Mouse (Mus musculus): ENCODE measurements around the gene Cdca7.

Cdca7 gene

GRCm38 (mm10) chr2:72474531-72475287 is 1.2 kb upstream of the Cdca7 start:
- Histone ChIP-seq H3K27me3 (ENCODE audit: control insufficient read depth, insufficient read depth, low read length, poor library complexity, severe bottlenecking) (no peaks in the 10 kb centered on the region; the same call in none of the 2 replicates), H3K36me3 (ENCODE audit: control insufficient read depth, insufficient read depth, low read length, poor library complexity, severe bottlenecking) (no peaks in the 10 kb centered on the region)
- DNase-seq (ENCODE audit: low read depth, low spot score): peak; percentile 2

GRCm38 (mm10) chr2:72475423-72475796 is 549 bp upstream of the Cdca7 start:
- DNase-seq (ENCODE audit: low read depth, low spot score): no peak
- H3K27me3 ChIP-seq (ENCODE audit: control insufficient read depth, insufficient read depth, low read length, poor library complexity, severe bottlenecking): no peaks in the 10 kb centered on the region; the same call in none of the 2 replicates
- H3K36me3 ChIP-seq (ENCODE audit: control insufficient read depth, insufficient read depth, low read length, poor library complexity, severe bottlenecking): no peaks in the 10 kb centered on the region

- peak; percentile 33 for DNase-seq (ENCODE audit: low read depth, low spot score)
- Histone ChIP-seq H3K36me3 (ENCODE audit: control insufficient read depth, insufficient read depth, low read length, poor library complexity, severe bottlenecking) (no peaks in the 10 kb centered on the region), H3K27me3 (ENCODE audit: control insufficient read depth, insufficient read depth, low read length, poor library complexity, severe bottlenecking) (no peaks in the 10 kb centered on the region; the same call in none of the 2 replicates)
These were observed 690 bp downstream of the Cdca7 start for GRCm38 (mm10) chr2:72476486-72477211.

GRCm38 (mm10) chr2:72477221-72477620 is 1.3 kb downstream of the Cdca7 start:
- DNase-seq (ENCODE audit: low read depth, low spot score): no peak
- Histone ChIP-seq H3K36me3 (ENCODE audit: control insufficient read depth, insufficient read depth, low read length, poor library complexity, severe bottlenecking) (no peaks in the 10 kb centered on the region), H3K27me3 (ENCODE audit: control insufficient read depth, insufficient read depth, low read length, poor library complexity, severe bottlenecking) (no peaks in the 10 kb centered on the region; the same call in none of the 2 replicates)

- DNase-seq (ENCODE audit: low read depth, low spot score): no peak
- Histone ChIP-seq H3K27me3 (ENCODE audit: control insufficient read depth, insufficient read depth, low read length, poor library complexity, severe bottlenecking) (no peaks in the 10 kb centered on the region; the same call in none of the 2 replicates), H3K36me3 (ENCODE audit: control insufficient read depth, insufficient read depth, low read length, poor library complexity, severe bottlenecking) (0 out of 2 replicates have a peak, but pooled peaks cover 4% of the 10 kb centered on the region)
These were observed 2.2 kb downstream of the Cdca7 start for GRCm38 (mm10) chr2:72478176-72478575.

GRCm38 (mm10) chr2:72478921-72479320 is 3.0 kb downstream of the Cdca7 start:
- no peak for DNase-seq (ENCODE audit: low read depth, low spot score)

GRCm38 (mm10) chr2:72479818-72480217 is 3.9 kb downstream of the Cdca7 start:
- DNase-seq (ENCODE audit: low read depth, low spot score): no peak
- Histone ChIP-seq H3K36me3 (ENCODE audit: control insufficient read depth, insufficient read depth, low read length, poor library complexity, severe bottlenecking) (peaks cover 9% of the 10 kb centered on the region; the same call in 1 of the 2 replicates), H3K27me3 (ENCODE audit: control insufficient read depth, insufficient read depth, low read length, poor library complexity, severe bottlenecking) (no peaks in the 10 kb centered on the region; the same call in 1 of the 2 replicates)

More at GRCm38 (mm10) chr2:72478921-72479320, 3.0 kb downstream of the Cdca7 start:
- Histone ChIP-seq H3K36me3 (ENCODE audit: control insufficient read depth, insufficient read depth, low read length, poor library complexity, severe bottlenecking) (peaks cover 9% of the 10 kb centered on the region; the same call in 1 of the 2 replicates), H3K27me3 (ENCODE audit: control insufficient read depth, insufficient read depth, low read length, poor library complexity, severe bottlenecking) (no peaks in the 10 kb centered on the region; the same call in 1 of the 2 replicates)

- Histone ChIP-seq H3K36me3 (ENCODE audit: control insufficient read depth, insufficient read depth, low read length, poor library complexity, severe bottlenecking) (no peaks in the 10 kb centered on the region), H3K27me3 (ENCODE audit: control insufficient read depth, insufficient read depth, low read length, poor library complexity, severe bottlenecking) (no peaks in the 10 kb centered on the region)
- no peak for DNase-seq (ENCODE audit: low read depth, low spot score)
These were observed 15.7 kb downstream of the Cdca7 start for GRCm38 (mm10) chr2:72491650-72492049.

GRCm38 (mm10) chr2:72493039-72493438 is 17.1 kb downstream of the Cdca7 start:
- DNase-seq (ENCODE audit: low read depth, low spot score): no peak
- no peaks in the 10 kb centered on the region for H3K27me3 ChIP-seq (ENCODE audit: control insufficient read depth, insufficient read depth, low read length, poor library complexity, severe bottlenecking)

GRCm38 (mm10) chr2:72499074-72499721 is 23.2 kb downstream of the Cdca7 start:
- no peaks in the 10 kb centered on the region for H3K27me3 ChIP-seq (ENCODE audit: control insufficient read depth, insufficient read depth, low read length, poor library complexity, severe bottlenecking)
- DNase-seq (ENCODE audit: low read depth, low spot score): no peak
- no peaks in the 10 kb centered on the region for H3K36me3 ChIP-seq (ENCODE audit: control insufficient read depth, insufficient read depth, low read length, poor library complexity, severe bottlenecking)

More at GRCm38 (mm10) chr2:72493039-72493438, 17.1 kb downstream of the Cdca7 start:
- no peaks in the 10 kb centered on the region for H3K36me3 ChIP-seq (ENCODE audit: control insufficient read depth, insufficient read depth, low read length, poor library complexity, severe bottlenecking)

GRCm38 (mm10) chr2:72499782-72500411 is 23.9 kb downstream of the Cdca7 start:
- no peaks in the 10 kb centered on the region for H3K27me3 ChIP-seq (ENCODE audit: control insufficient read depth, insufficient read depth, low read length, poor library complexity, severe bottlenecking)
- H3K36me3 ChIP-seq (ENCODE audit: control insufficient read depth, insufficient read depth, low read length, poor library complexity, severe bottlenecking): no peaks in the 10 kb centered on the region
- DNase-seq (ENCODE audit: low read depth, low spot score): no peak

- Histone ChIP-seq H3K36me3 (ENCODE audit: control insufficient read depth, insufficient read depth, low read length, poor library complexity, severe bottlenecking) (no peaks in the 10 kb centered on the region), H3K27me3 (ENCODE audit: control insufficient read depth, insufficient read depth, low read length, poor library complexity, severe bottlenecking) (no peaks in the 10 kb centered on the region)
- DNase-seq (ENCODE audit: low read depth, low spot score): no peak
These were observed 26.3 kb downstream of the Cdca7 start for GRCm38 (mm10) chr2:72502041-72502813.

GRCm38 (mm10) chr2:72503646-72504045 is 27.7 kb downstream of the Cdca7 start:
- no peak for DNase-seq (ENCODE audit: low read depth, low spot score)
- no peaks in the 10 kb centered on the region for H3K36me3 ChIP-seq (ENCODE audit: control insufficient read depth, insufficient read depth, low read length, poor library complexity, severe bottlenecking)
- no peaks in the 10 kb centered on the region for H3K27me3 ChIP-seq (ENCODE audit: control insufficient read depth, insufficient read depth, low read length, poor library complexity, severe bottlenecking)
